Mouse (Mus musculus) midbrain, embryonic 12.5 days (tissue): ENCODE data around the gene Srpk3. TPM values are rescaled to one million over a fixed set of nuclear protein-coding genes. Genes with fewer than 3 reads are reported as not detected.
A peak's percentile ranks its signal among the peaks of the same experiment; 100 is the strongest.

Experiments used
- ATAC-seq: fragments of 200-750 bp; cut with Nextera tagmentation; 2 replicates; pipeline ENCODE4 v1.8.0; 2017; ENCODE audit warnings: low read depth, moderate TSS enrichment, moderate library complexity; ENCODE audit not compliant: low FRiP score
- H3K27ac ChIP-seq: fragments of 300-500 bp; sonication (generic); replicated peaks from 2 replicates; pipeline ENCODE4 v1.5.1; 2016; ENCODE audit warnings: mild to moderate bottlenecking
- H3K27me3 ChIP-seq: fragments of 300-500 bp; sonication (generic); 2 replicates; pipeline ENCODE4 v1.6.1; 2016; ENCODE audit warnings: mild to moderate bottlenecking
- H3K36me3 ChIP-seq: fragments of 300-500 bp; sonication (generic); 2 replicates; pipeline ENCODE4 v1.6.1; 2016
- H3K4me1 ChIP-seq: fragments of 300-500 bp; sonication (generic); 2 replicates; pipeline ENCODE4 v1.6.1; 2016
- H3K4me2 ChIP-seq: fragments of 300-500 bp; sonication (generic); replicated peaks from 2 replicates; pipeline ENCODE4 v1.6.1; 2016; ENCODE audit warnings: mild to moderate bottlenecking, moderate library complexity
- H3K4me3 ChIP-seq: fragments of 300-500 bp; sonication (generic); 2 replicates; pipeline ENCODE4 v1.5.1; 2016; ENCODE audit warnings: mild to moderate bottlenecking
- H3K9ac ChIP-seq: fragments of 300-500 bp; sonication (generic); replicated peaks from 2 replicates; pipeline ENCODE4 v1.6.1; 2016; ENCODE audit warnings: mild to moderate bottlenecking, moderate library complexity
- H3K9me3 ChIP-seq: fragments of 300-500 bp; sonication (generic); 2 replicates; pipeline ENCODE4 v1.6.1; 2016; ENCODE audit warnings: mild to moderate bottlenecking
- WGBS: fragments of 180-500 bp; shearing (Covaris S2); methylation state at CpG from one replicate; pipeline ENCODE4 v1.1.7; 2016; 5-methylcytosine and 5-hydroxymethylcytosine counted together
- polyA plus RNA-seq: library from polyadenylated mRNA; unstranded; fragments of >200 nt; fragmentation: Nextera tagmentation; extraction: Ambion mirVana; gene quantifications from 2 replicates; pipeline ENCODE4 v1.2.1, GENCODE M21; 2016

Srpk3 gene
- polyA plus RNA-seq, 1 experiment from 2014 or later, result 1.4 TPM

DNA sequence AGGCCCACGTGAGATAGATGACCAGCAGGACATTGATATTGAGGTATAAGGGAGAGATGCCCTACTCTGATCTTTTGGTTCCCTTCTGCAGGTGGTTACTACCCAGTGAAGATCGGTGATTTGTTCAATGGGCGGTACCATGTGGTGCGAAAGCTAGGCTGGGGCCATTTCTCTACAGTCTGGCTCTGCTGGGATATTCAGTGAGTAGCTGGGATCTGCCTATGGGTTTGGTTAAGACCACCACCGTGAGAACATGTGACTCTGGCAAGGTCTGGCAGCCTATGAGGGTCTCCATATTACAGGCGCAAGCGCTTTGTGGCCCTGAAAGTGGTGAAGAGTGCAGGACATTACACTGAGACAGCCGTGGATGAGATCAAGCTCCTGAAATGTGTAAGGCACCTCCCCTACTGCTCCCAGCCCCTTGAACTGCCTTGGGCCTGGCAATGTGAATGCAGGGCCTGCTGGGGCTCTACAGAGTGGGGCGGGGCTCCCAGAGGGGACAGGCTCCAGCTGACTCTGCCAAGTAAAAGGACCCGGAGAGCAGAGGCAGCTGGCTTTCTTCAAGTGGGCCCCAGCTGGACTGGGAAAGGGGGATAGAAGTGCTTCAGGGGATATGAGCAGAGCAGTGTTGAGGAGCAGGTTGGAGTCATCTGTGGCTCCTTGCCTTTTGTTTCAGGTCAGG, 738 bp downstream of the Srpk3 start:
- H3K27ac ChIP-seq, result no peak overlapping the region
- ATAC-seq, result peak; percentile 29; the same call in 1 of the 2 replicates
- no peaks in the 10 kb centered on the region for H3K27me3 ChIP-seq
- H3K9ac ChIP-seq, result no peak overlapping the region
- H3K4me3 ChIP-seq, result no peak overlapping the region
- 71% methylated on average over 10 of the region's 10 CpGs for WGBS
- peaks cover 29% of the 10 kb centered on the region for H3K36me3 ChIP-seq
- H3K4me2 ChIP-seq, result no peak overlapping the region
- H3K9me3 ChIP-seq, result no peaks in the 10 kb centered on the region
- no peaks in the 10 kb centered on the region for H3K4me1 ChIP-seq

DNA sequence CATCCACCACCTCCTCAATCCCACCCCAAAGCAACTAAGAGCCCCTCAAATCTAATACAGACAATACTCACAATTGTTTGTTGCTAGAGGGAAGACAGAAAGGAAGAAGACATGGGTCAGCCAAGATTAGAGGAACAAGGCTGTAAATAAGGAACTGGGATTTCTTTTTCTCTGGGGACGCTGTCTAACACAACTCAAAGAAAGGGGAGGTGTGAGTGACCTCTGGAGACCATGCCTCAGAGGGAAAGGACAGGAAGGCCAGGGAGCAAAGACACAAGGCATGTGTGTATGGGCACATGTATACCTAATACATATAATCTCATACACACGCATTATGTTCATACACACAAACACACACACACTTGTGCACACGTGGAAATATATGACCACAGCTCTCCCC, 8.0 kb downstream of the Srpk3 start:
- peaks cover 6% of the 10 kb centered on the region; the same call in 1 of the 2 replicates for H3K4me1 ChIP-seq
- WGBS, result 91% methylated on average over 3 of the region's 3 CpGs
- no peaks in the 10 kb centered on the region for H3K27me3 ChIP-seq
- no peak for ATAC-seq
- no peaks in the 10 kb centered on the region for H3K9me3 ChIP-seq
- no peak overlapping the region for H3K9ac ChIP-seq
- no peak overlapping the region for H3K4me3 ChIP-seq
- H3K4me2 ChIP-seq, result no peak overlapping the region
- H3K27ac ChIP-seq, result no peak overlapping the region
- H3K36me3 ChIP-seq, result peaks cover 45% of the 10 kb centered on the region

DNA sequence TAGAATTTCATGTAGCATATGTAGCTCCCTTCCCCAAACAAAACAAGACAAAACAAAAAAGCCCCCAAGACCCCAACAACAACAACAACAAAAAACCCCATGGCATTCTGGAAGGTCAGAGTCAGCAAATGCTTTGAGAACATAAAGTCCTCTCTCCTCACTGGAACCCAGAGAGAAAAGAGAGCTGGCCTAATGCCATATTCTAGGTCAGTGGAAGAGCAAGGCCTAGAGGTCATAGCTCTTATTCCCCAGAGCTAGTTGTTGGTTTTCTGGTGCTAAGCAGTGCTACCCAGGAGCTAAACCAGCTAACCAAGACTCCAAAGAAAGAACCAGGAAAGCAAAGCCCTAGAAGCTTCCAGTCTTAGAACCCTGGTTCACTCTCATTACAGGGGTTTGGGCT, 11.5 kb downstream of the Srpk3 start:
- H3K27ac ChIP-seq, result peak overlapping the region; percentile 85
- no peaks in the 10 kb centered on the region for H3K27me3 ChIP-seq
- no peak for ATAC-seq
- peak overlapping the region; percentile 58 for H3K9ac ChIP-seq
- H3K4me2 ChIP-seq, result peak overlapping the region; percentile 55
- peak overlapping the region; percentile 59 for H3K4me3 ChIP-seq
- no peaks in the 10 kb centered on the region for H3K9me3 ChIP-seq
- peaks cover 14% of the 10 kb centered on the region; the same call in 1 of the 2 replicates for H3K4me1 ChIP-seq
- H3K36me3 ChIP-seq, result peaks cover 24% of the 10 kb centered on the region; the same call in 1 of the 2 replicates

DNA sequence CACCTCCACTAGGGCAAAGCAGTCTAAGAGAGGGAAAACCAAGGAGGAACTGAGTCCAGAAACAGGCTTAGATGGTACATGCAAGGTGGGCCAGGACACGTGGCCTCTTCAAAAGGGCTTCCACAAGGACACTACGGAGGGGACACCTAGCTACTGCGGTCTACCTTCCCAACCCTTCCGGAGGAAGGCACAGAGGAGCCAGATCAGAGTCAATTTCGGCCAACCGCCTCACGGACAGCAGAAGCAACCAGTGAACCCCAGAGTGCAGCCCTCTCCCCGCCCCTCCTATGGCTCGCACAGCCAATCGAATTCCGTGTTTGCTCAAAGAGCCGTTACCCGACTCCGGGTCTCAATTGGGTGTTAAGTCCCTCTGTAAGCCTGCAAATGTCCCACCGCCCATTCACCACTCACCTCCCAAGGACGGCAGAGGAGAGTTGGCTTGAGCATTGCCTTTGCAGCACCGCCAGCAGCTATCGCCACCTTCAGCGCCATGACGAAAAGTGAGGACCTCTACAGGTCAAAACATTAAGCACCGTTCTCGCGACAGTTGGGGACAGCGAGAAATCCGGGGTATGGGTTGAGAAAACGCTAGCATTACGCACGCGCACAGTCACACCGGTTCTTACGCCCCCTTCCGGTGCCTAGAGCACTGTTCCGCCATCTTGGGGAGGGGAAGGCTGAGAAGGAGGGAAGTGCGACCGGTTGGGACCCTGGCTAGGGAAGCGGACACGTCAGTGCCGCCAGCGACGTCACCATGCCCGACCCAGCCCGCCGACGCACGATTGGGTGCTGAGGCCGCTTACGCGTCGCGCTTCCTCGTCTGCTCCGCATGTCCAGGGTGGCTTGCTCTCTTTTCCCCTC, 12.4 kb downstream of the Srpk3 start, which contains the start of the genes Idh3g and Ssr4:
TSS of gene Idh3g (minus strand) at position 534 of the 861 bp plus-strand sequence.
TSS of gene Ssr4 (plus strand) at position 665 of the 861 bp plus-strand sequence.
- peak; percentile 96 for ATAC-seq
- Histone ChIP-seq H3K4me3 (peak within 1 kb of the TSS; percentile 59), H3K4me1 (peaks cover 14% of the 10 kb centered on the region; the same call in 1 of the 2 replicates), H3K4me2 (peak within 1 kb of the TSS; percentile 64), H3K9me3 (no peaks in the 10 kb centered on the region), H3K27ac (peak within 1 kb of the TSS; percentile 85), H3K9ac (peak within 1 kb of the TSS; percentile 71), H3K36me3 (peaks cover 16% of the 10 kb centered on the region; the same call in 1 of the 2 replicates), H3K27me3 (no peaks in the 10 kb centered on the region)
- 17% methylated on average over 52 of the region's 52 CpGs for WGBS

DNA sequence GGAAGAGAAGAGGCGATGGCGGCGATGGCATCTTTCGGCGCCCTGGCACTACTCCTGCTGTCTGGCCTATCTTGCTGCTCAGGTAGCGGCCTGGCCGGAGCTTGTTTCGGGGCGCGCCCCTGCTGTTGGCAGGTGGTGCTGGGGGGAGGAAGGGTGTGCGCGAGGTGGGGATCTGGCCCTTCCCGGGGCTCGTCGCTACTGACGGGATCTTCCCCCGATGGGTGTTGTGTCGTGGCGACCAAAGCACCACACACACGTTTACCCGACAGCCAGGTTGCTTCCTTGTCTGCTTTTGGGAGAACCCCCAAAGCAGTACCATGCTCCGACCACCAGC, 13.0 kb downstream of the Srpk3 start:
- H3K27me3 ChIP-seq, result no peaks in the 10 kb centered on the region
- H3K36me3 ChIP-seq, result peaks cover 11% of the 10 kb centered on the region; the same call in 1 of the 2 replicates
- ATAC-seq, result no peak
- no peaks in the 10 kb centered on the region for H3K9me3 ChIP-seq
- H3K9ac ChIP-seq, result peak overlapping the region; percentile 71
- peaks cover 14% of the 10 kb centered on the region; the same call in 1 of the 2 replicates for H3K4me1 ChIP-seq
- peak overlapping the region; percentile 67 for H3K27ac ChIP-seq
- H3K4me3 ChIP-seq, result peak overlapping the region; percentile 59
- WGBS, result 21% methylated on average over 18 of the region's 22 CpGs
- H3K4me2 ChIP-seq, result peak overlapping the region; percentile 64

- no peak overlapping the region; the same call in 1 of the 2 replicates for H3K9ac ChIP-seq
- peaks cover 11% of the 10 kb centered on the region; the same call in 1 of the 2 replicates for H3K36me3 ChIP-seq
- H3K27ac ChIP-seq, result no peak overlapping the region
- no peak for ATAC-seq
- H3K4me1 ChIP-seq, result peaks cover 14% of the 10 kb centered on the region; the same call in 1 of the 2 replicates
- no peaks in the 10 kb centered on the region for H3K9me3 ChIP-seq
- 100% methylated on average over 1 of the region's 1 CpGs for WGBS
- no peak overlapping the region for H3K4me3 ChIP-seq
- no peaks in the 10 kb centered on the region for H3K27me3 ChIP-seq
- peak overlapping the region; percentile 64; the same call in 1 of the 2 replicates for H3K4me2 ChIP-seq
Observed at GRCm38 (mm10) chrX:73788501-73788900, 14.3 kb downstream of the Srpk3 start.

DNA sequence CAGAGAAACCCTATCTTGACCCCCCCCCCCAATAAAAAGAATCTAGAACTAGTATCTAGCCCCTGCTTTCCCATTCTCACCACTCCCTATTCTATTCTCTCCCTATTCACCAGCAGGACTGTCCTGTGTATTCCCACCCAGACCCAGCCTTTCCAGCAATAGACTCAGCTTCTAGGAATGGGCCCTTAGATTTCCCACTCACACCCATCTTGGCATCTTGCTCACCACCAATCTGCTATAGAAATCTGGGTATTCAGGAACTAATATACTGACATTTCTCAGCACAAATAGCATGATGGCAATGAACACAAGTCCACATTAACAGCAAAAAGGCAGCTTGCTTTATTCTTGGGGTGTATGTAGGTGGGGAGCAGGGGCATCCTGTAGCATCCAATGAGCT, 18.8 kb downstream of the Srpk3 start:
- Histone ChIP-seq H3K27me3 (no peaks in the 10 kb centered on the region), H3K4me2 (no peak overlapping the region), H3K9ac (no peak overlapping the region), H3K4me1 (peaks cover 4% of the 10 kb centered on the region; the same call in 1 of the 2 replicates), H3K9me3 (no peaks in the 10 kb centered on the region), H3K4me3 (no peak overlapping the region), H3K36me3 (peaks cover 20% of the 10 kb centered on the region; the same call in 1 of the 2 replicates), H3K27ac (no peak overlapping the region)
- no peak for ATAC-seq

DNA sequence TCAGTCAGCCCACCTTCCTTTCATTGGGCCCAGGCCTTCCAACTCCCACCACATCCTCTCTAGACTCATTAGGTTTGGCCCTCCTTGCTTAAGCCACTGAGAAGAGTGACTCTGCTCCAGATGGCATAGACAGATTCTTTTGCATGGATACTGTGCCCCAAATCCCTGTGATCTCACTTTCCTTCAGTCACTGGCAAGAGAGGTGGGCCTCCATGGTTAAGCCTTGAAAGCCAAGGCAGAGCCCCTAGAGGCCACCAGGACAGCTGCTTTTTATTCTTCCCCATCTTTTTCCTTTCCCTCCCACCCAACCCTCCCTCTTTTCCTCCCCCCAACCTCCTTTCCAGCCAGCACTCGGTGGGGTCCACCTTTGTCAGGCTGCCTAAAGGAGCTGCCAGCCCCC, 19.3 kb downstream of the Srpk3 start:
- Histone ChIP-seq H3K27ac (no peak overlapping the region), H3K27me3 (no peaks in the 10 kb centered on the region), H3K4me3 (no peak overlapping the region), H3K9ac (no peak overlapping the region), H3K4me2 (no peak overlapping the region), H3K4me1 (no peaks in the 10 kb centered on the region), H3K36me3 (peaks cover 20% of the 10 kb centered on the region; the same call in 1 of the 2 replicates), H3K9me3 (no peaks in the 10 kb centered on the region)
- ATAC-seq, result no peak
- 45% methylated on average over 1 of the region's 1 CpGs for WGBS

DNA sequence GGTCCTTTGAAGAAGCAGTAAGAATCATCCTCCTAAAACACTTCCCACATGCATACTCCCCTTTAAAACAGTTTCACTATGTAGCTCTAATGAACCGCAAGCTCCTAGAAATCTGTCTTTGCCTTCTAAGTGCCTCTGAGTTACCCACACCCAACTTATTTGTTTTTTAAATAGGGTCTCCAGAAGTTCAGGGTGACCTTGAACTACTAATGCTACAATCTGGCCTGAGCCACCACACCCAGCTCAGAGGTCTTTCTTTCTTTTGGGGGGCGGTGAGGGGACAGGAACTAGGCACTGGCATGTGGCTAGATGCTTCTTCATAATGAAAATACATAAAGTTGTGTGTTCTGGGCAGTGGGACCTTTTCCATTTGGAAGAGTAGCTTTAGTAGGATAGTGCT, 23.3 kb downstream of the Srpk3 start:
- no peak for ATAC-seq
- Histone ChIP-seq H3K4me3 (no peak overlapping the region), H3K4me2 (no peak overlapping the region), H3K27me3 (no peaks in the 10 kb centered on the region), H3K27ac (no peak overlapping the region), H3K36me3 (peaks cover 9% of the 10 kb centered on the region; the same call in 1 of the 2 replicates), H3K9ac (no peak overlapping the region), H3K4me1 (no peaks in the 10 kb centered on the region), H3K9me3 (no peaks in the 10 kb centered on the region)
- WGBS, result 87% methylated on average over 2 of the region's 2 CpGs

DNA sequence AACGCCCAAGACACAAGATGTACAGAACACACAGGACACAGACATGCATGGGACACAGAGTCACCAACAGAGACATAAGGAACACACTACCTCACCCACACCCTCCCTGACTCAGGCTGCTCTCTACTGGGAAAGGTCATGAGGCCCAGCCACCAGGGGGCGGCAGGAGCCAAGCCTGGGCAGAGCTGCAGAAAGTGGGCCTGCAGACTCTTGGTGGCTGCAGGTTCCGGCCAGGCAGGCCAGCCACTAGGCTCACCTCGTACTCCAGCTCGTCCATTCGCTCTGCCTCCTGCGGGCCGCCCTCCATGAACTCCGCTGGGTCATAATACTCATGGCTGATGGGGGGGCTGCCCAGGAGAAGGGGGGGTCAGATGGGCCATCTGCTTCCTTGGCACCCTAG, 24.3 kb downstream of the Srpk3 start:
- 52% methylated on average over 8 of the region's 9 CpGs for WGBS
- ATAC-seq, result peak; percentile 83
- no peak overlapping the region for H3K4me2 ChIP-seq

DNA sequence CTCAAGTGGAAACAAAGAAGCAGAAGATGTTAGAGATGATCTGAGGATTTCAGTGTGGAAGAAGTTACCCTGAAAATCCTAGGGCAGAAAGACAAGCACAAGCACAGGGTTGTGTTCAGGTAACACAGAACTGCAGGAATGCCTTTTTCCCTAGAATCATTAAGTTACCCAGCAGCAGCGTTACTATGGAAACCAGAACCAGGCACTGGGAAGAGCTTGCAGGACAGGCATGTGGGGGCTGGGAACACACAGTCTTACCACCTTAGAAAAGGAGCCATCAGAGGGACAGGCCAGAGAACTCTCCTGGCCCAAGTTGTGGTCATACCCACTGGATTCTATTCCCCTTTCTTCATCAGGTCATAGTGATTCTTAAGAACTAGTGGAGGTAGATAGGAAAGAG, 31.6 kb downstream of the Srpk3 start:
- no peak overlapping the region for H3K27ac ChIP-seq
- H3K27me3 ChIP-seq, result no peaks in the 10 kb centered on the region
- no peaks in the 10 kb centered on the region for H3K36me3 ChIP-seq
- no peak overlapping the region for H3K4me3 ChIP-seq
- 0 out of 2 replicates have a peak, but pooled peaks cover 4% of the 10 kb centered on the region for H3K4me1 ChIP-seq
- no peak for ATAC-seq
- no peak overlapping the region for H3K4me2 ChIP-seq
- 80% methylated on average over 1 of the region's 1 CpGs for WGBS
- H3K9ac ChIP-seq, result no peak overlapping the region
- no peaks in the 10 kb centered on the region for H3K9me3 ChIP-seq

More for the DNA sequence above, 24.3 kb downstream of the Srpk3 start:
- Histone ChIP-seq H3K4me1 (no peaks in the 10 kb centered on the region), H3K9me3 (no peaks in the 10 kb centered on the region), H3K4me3 (no peak overlapping the region), H3K9ac (no peak overlapping the region), H3K27ac (no peak overlapping the region), H3K27me3 (no peaks in the 10 kb centered on the region), H3K36me3 (peaks cover 9% of the 10 kb centered on the region; the same call in 1 of the 2 replicates)

GRCm38 (mm10) chrX:73815072-73815471, 40.9 kb downstream of the Srpk3 start:
- peak overlapping the region; percentile 47 for H3K4me2 ChIP-seq
- H3K36me3 ChIP-seq, result no peaks in the 10 kb centered on the region
- peak overlapping the region; percentile 37 for H3K4me3 ChIP-seq
- WGBS, result 22% methylated on average over 14 of the region's 14 CpGs
- H3K9me3 ChIP-seq, result no peaks in the 10 kb centered on the region
- H3K4me1 ChIP-seq, result 0 out of 2 replicates have a peak, but pooled peaks cover 4% of the 10 kb centered on the region
- H3K9ac ChIP-seq, result peak overlapping the region; percentile 64
- H3K27me3 ChIP-seq, result no peaks in the 10 kb centered on the region
- peak; percentile 81 for ATAC-seq
- H3K27ac ChIP-seq, result peak overlapping the region; percentile 54; the same call in 1 of the 2 replicates
